Mouse (Mus musculus): Measurements from ENCODE around the gene Olfr1039. TPM values are rescaled to one million over a fixed set of nuclear protein-coding genes. Genes with fewer than 3 reads are reported as not detected.
"Not testable (repeated sequence)": the region's sequence is repeated elsewhere in the genome, so short reads cannot be mapped to it uniquely, and the experiment has no call there.

The Olfr1039 gene
- not detected for total RNA-seq (2021)

DNA sequence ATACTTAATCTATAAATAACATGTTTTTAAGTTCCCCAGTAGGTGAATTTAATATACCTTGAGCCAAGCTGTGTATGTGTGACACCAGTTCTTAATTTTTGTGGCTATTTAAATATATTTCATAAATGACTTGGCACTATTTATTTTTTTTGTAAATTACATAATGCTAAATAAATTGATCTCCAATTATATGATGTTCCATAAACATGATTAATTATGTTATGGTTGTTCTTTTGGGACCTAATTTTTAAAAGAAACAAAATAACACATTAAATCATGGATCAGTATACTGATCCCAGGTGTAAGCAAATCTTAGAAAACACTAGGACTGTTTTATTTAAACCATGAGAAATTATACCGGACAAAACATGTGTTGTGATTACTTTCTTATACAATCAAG is at the start of gene Olfr1039:
Olfr1039 (minus strand) TSS at position 101 of the 400 bp plus-strand sequence.
- no peak for DNase-seq
- intact Hi-C loops (cut with DNase I), result no loop called here

DNA sequence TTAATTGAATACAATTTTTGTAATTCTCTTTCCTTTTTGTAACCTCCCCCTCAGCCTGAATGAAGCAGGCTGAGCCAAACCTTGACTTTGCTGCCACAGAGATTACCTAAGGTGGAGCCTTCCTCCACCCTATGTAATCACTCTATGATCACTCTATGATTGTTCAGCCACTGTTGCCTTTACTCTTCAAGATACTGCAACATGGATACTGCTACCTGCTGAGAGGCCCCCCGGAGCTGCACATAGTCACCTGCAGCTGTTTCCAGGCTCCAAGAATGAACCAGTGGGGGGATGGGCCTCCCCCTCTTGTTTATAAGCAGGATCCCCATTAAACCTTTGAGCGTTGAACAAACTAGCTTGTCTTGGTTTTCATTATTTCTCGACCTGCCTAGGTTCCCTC is 44.2 kb upstream of the Olfr1039 start:
- DNase-seq, result no peak
- intact Hi-C loops (cut with DNase I), result no loop called here

DNA sequence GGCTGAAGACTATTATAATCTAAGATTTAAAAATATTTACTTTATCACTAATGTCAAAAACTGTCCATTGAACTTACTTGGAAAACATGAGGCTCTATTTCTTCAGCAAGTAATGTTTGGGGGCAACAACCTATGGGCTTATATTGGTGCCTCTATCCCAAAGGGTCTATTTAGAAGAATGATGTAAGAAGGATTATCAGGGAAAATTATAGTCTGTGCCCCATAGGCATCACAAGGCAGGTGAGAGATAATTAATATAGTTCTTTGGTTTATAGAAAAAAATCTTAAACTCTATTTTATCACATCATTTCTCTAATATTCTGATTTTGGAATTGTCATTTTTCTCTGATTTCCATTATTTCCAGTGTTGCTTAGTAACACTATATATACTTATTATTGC is 42.0 kb upstream of the Olfr1039 start, which contains the start of gene Olfr1044:
Olfr1044 (minus strand) TSS at position 101 of the 400 bp plus-strand sequence.
- no peak for DNase-seq

DNA sequence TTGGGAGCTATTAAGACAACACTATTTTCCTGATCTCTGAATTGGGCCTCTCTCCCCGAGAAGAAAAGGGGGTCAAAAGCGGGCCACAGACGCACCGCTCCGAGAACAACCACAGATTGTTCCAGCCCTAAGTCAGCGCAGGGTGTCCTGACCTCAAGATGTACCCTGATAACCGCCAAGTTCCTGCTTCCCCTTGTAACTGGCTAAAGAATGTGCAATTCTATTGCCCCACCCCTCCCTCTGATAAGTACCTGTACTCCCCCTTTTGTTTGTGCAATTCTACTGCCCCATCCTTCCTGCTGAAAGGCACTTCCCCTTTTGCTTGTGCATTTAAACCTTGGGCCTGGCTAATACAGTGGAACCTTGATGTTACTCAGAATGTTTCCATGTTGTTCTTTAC is 39.7 kb upstream of the Olfr1039 start:
- intact Hi-C loops (cut with DNase I); DNase-seq: not testable (repeated sequence)

More for the DNA sequence above, 42.0 kb upstream of the Olfr1039 start, which contains the start of gene Olfr1044:
- intact Hi-C loops (cut with DNase I), result no loop called here

DNA sequence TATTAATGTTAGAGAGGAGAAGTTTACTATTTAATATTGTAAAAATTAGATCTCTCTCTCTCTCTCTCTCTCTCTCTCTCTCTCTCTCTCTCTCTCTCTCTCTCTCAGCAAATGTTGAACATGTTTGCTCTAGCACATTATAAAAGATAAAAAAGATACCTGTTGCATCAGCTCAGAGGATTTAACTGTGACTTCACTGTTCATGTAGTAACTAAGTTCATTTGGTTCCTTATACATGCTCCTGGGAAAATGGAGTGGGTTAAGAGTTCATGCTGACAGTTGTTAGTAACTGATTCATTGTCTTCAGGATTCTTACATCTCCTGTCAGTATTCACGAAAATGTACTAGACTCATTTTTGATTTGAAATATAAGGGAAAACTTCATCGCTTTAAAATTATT is 31.7 kb upstream of the Olfr1039 start, which contains the start of gene Olfr1043:
Olfr1043 (minus strand) TSS at position 101 of the 400 bp plus-strand sequence.
- intact Hi-C loops (cut with DNase I), result no loop called here
- DNase-seq, result no peak

DNA sequence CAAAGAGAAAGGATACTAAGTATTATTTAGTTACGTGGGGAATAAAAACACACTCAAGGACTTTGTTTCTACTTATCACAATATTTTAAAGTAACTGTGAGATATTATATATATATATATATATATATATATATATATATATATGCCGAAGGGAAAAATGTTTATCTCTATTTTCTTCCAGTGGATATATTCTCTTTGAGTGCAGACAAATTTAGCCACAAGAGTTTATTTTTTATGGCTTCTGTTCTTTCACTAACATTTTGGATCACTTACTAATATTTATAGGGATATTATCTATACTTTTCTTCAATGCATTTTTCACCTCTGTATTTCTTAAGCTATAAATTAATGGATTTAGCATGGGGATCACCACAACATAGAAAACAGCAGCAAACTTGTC is 26.0 kb upstream of the Olfr1039 start, which contains the start of gene Olfr1042:
Olfr1042 (minus strand) TSS at position 101 of the 400 bp plus-strand sequence.
- DNase-seq, result no peak
- intact Hi-C loops (cut with DNase I), result no loop called here

DNA sequence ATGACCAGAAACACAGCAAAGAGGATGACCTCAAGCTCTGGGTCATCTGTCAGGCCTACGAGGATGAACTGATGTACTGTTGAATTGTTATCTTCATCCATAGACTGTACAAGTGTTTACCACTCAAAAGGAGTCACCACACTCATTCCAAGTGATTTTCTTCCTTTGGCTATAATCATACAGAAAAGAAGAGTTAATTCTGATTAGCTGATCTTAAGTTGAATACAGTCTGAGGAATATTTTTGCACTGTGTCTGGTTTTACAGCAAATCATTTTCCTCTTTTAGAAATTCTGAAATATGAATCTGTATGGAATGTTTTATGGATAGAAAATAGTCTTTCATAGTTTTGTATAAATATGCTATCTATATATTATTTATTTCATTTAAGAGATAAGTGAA is 10.9 kb upstream of the Olfr1039 start, which contains the start of gene Olfr1040:
Olfr1040 (minus strand) TSS at position 101 of the 400 bp plus-strand sequence.
- DNase-seq, result no peak
- intact Hi-C loops (cut with DNase I), result no loop called here

DNA sequence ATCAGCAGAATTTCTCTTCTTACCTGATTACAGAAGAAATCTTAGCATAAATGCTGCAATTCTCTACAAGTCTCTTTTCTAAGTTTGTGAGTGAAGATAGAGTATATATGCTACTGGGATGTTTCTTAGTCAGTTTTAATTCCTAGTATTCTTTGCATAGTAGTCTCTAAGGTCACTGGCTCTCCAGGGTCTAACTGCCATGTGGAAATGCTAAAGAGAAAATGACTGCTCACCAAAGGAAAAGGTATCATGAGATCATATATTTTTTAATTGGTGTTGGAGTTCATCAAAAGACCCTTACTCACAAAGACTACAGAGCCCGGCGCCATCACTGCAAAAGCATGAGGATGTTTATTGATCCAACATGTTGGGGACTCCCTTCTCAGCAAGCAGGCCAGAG is 48.4 kb downstream of the Olfr1039 start, which contains the start of gene Olfr1037:
Olfr1037 (minus strand) TSS at position 101 of the 400 bp plus-strand sequence.
- intact Hi-C loops (cut with DNase I), result no loop called here
- DNase-seq, result no peak

DNA sequence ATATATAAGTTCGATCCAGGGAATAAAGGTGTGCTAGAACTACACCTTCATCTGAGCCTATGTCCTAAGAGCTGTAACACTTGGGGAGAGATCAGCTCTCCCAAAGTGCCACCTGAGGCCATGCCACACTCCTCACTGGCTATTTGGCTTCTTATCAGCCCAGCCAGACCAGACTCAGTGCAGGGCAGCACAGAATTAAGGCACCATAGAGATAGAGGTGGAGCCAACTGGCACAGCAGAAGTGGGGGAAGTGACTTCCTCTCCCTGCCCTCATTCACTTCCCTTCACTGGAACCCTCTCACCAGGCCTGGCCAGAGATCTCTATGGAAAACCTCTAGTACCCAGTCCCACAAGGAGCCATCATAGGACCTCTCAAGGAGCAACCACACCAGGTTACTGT is 55.2 kb downstream of the Olfr1039 start:
- DNase-seq; intact Hi-C loops (cut with DNase I): not testable (repeated sequence)

Other genes starting within 250 kb of the Olfr1039 start
- gene Olfr1024, start 230.9 kb downstream of the Olfr1039 start, total RNA-seq (2021), result not detected
- not detected for gene Olfr1025-ps1, start 220.7 kb downstream of the Olfr1039 start, total RNA-seq (2021)
- not detected for gene Olfr1026, start 214.4 kb downstream of the Olfr1039 start, total RNA-seq (2021)
- not detected for gene Olfr1028, start 185.5 kb downstream of the Olfr1039 start, total RNA-seq (2021)
- not detected for gene Olfr1029, start 162.0 kb downstream of the Olfr1039 start, total RNA-seq (2021)
- not detected for gene Olfr1030, start 156.7 kb downstream of the Olfr1039 start, total RNA-seq (2021)
- gene Olfr1031, start 145.6 kb downstream of the Olfr1039 start, total RNA-seq (2021), result not detected
- not detected for gene Olfr1032, start 130.4 kb downstream of the Olfr1039 start, total RNA-seq (2021)
- gene Olfr1033, start 115.3 kb downstream of the Olfr1039 start, total RNA-seq (2021), result 1 to 10 TPM; 1.2 to 8.1 TPM
- gene Olfr1034, start 90.1 kb downstream of the Olfr1039 start, total RNA-seq (2021), result under 1 TPM; 0.10 to 0.17 TPM
- gene Olfr1036, start 61.9 kb downstream of the Olfr1039 start, total RNA-seq (2021), result not detected
- not detected for gene Olfr1037, start 48.5 kb downstream of the Olfr1039 start, total RNA-seq (2021)
- not detected for gene Olfr1040, start 10.8 kb upstream of the Olfr1039 start, total RNA-seq (2021)
- not detected for gene Olfr1042, start 25.9 kb upstream of the Olfr1039 start, total RNA-seq (2021)
- gene Olfr1043, start 31.6 kb upstream of the Olfr1039 start, total RNA-seq (2021), result not detected
- not detected for gene Olfr1044, start 41.9 kb upstream of the Olfr1039 start, total RNA-seq (2021)
- not detected for gene Olfr52, start 49.8 kb upstream of the Olfr1039 start, total RNA-seq (2021)
- not detected for gene Olfr1045, start 67.1 kb upstream of the Olfr1039 start, total RNA-seq (2021)
- not detected for gene Olfr1046, start 83.4 kb upstream of the Olfr1039 start, total RNA-seq (2021)
- gene Olfr1047, start 95.5 kb upstream of the Olfr1039 start, total RNA-seq (2021), result not detected
- not detected for gene Olfr1048, start 104.4 kb upstream of the Olfr1039 start, total RNA-seq (2021)
- gene Olfr1049, start 122.4 kb upstream of the Olfr1039 start, total RNA-seq (2021), result not detected
- not detected for gene Olfr1051, start 143.2 kb upstream of the Olfr1039 start, total RNA-seq (2021)
- not detected for gene Olfr1052, start 156.5 kb upstream of the Olfr1039 start, total RNA-seq (2021)
- gene Olfr1053, start 179.4 kb upstream of the Olfr1039 start, total RNA-seq (2021), result not detected
- not detected for gene Olfr1054, start 199.5 kb upstream of the Olfr1039 start, total RNA-seq (2021)
- not detected for gene Olfr1055, start 214.4 kb upstream of the Olfr1039 start, total RNA-seq (2021)
- not detected for gene Olfr1056, start 226.5 kb upstream of the Olfr1039 start, total RNA-seq (2021)
- gene Olfr1057, start 242.5 kb upstream of the Olfr1039 start, total RNA-seq (2021), result not detected

All from heart, postnatal 10 days (tissue).